Mouse (Mus musculus) limb, embryonic 14.5 days (tissue): ENCODE results near the gene Mlst8. TPM values are rescaled to one million over a fixed set of nuclear protein-coding genes. Genes with fewer than 3 reads are reported as not detected.

Source experiments
- ATAC-seq: fragments of 200-750 bp; cut with Nextera tagmentation; 2 replicates; pipeline ENCODE4 v1.8.0; 2017; ENCODE audit warnings: low read depth, moderate number of reproducible peaks, moderate TSS enrichment; ENCODE audit not compliant: low FRiP score
- DNase-seq: peaks from one replicate; pipeline ENCODE4 v3.0.0-alpha.2; 2015; ENCODE audit warnings: low spot score
- H3K27ac ChIP-seq: fragments of 300-500 bp; sonication (generic); replicated peaks from 2 replicates; pipeline ENCODE4 v1.5.1; 2014; ENCODE audit warnings: low read depth, mild to moderate bottlenecking, low read length, moderate library complexity, mixed read lengths
- H3K27me3 ChIP-seq: fragments of 300-500 bp; sonication (generic); 2 replicates; pipeline ENCODE4 v1.6.1; 2014; ENCODE audit warnings: low read length, mixed read lengths; ENCODE audit not compliant: control insufficient read depth, insufficient read depth
- H3K36me3 ChIP-seq: fragments of 300-500 bp; sonication (generic); 2 replicates; pipeline ENCODE4 v1.6.1; 2014; ENCODE audit warnings: mild to moderate bottlenecking, low read length, moderate library complexity, mixed read lengths; ENCODE audit not compliant: control insufficient read depth, insufficient read depth
- H3K4me1 ChIP-seq: fragments of 300-500 bp; sonication (generic); 2 replicates; pipeline ENCODE4 v1.6.1; 2014; ENCODE audit warnings: antibody characterized with exemption, low read length, mixed read lengths; ENCODE audit not compliant: control insufficient read depth, insufficient read depth
- H3K4me2 ChIP-seq: fragments of 300-500 bp; sonication (generic); replicated peaks from 2 replicates; pipeline ENCODE4 v1.6.1; 2014; ENCODE audit warnings: low read depth, mild to moderate bottlenecking, low read length, moderate library complexity; ENCODE audit not compliant: severe bottlenecking
- H3K4me3 ChIP-seq: fragments of 300-500 bp; sonication (generic); replicated peaks from 2 replicates; pipeline ENCODE4 v1.5.1; 2014; ENCODE audit warnings: low read length
- H3K9ac ChIP-seq: fragments of 300-500 bp; sonication (generic); 2 replicates; pipeline ENCODE4 v1.6.1; 2014; ENCODE audit warnings: mild to moderate bottlenecking, low read depth, low read length, moderate library complexity; ENCODE audit not compliant: severe bottlenecking
- H3K9me3 ChIP-seq: fragments of 300-500 bp; sonication (generic); 2 replicates; pipeline ENCODE4 v1.6.1; 2016; ENCODE audit warnings: low read length; ENCODE audit not compliant: control insufficient read depth
- POLR2A ChIP-seq: fragments of 200-500 bp; IDR thresholded peaks from 2 replicates; pipeline ENCODE4 v1.8.0; 2012; ENCODE audit warnings: inconsistent platforms, mild to moderate bottlenecking, moderate library complexity, borderline replicate concordance; ENCODE audit not compliant: insufficient read depth, insufficient read length; ENCODE audit errors: extremely low read depth
- WGBS: fragments of 180-500 bp; shearing (Covaris S2); extraction: QIAGEN DNeasy Blood & Tissue Kit; methylation state at CpG from one replicate; pipeline ENCODE4 v1.1.7; 2014; 5-methylcytosine and 5-hydroxymethylcytosine counted together
- polyA plus RNA-seq, 2 experiments: library from polyadenylated mRNA; depleted of rRNA in 1 of 2; stranded (reverse) in 1 of 2; unstranded in 1 of 2; fragments of >200 nt; fragmentation: Nextera tagmentation in 1 of 2; extraction: Ambion mirVana in 1 of 2; gene quantifications; 2 replicates each; pipeline versions ENCODE4 v1.2.1 to v1.2.3; 2012 to 2014

Gene Mlst8
- polyA plus RNA-seq, 2 experiments, result 27.8 to 46.3 TPM

GRCm38 (mm10) chr17:24474557-24474956 lies 4.3 kb downstream of the Mlst8 start:
- Histone ChIP-seq H3K4me2 (no peak overlapping the region), H3K27me3 (no peaks in the 10 kb centered on the region), H3K4me3 (no peak overlapping the region), H3K9me3 (no peaks in the 10 kb centered on the region), H3K4me1 (peaks cover 26% of the 10 kb centered on the region), H3K27ac (no peak overlapping the region; the same call in 1 of the 2 replicates), H3K36me3 (peaks cover 42% of the 10 kb centered on the region), H3K9ac (no peak overlapping the region)
- ATAC-seq (no peak), DNase-seq (no peak)
- TF ChIP-seq POLR2A, result no peak
- 90% methylated on average over 5 of the region's 5 CpGs for WGBS

DNA sequence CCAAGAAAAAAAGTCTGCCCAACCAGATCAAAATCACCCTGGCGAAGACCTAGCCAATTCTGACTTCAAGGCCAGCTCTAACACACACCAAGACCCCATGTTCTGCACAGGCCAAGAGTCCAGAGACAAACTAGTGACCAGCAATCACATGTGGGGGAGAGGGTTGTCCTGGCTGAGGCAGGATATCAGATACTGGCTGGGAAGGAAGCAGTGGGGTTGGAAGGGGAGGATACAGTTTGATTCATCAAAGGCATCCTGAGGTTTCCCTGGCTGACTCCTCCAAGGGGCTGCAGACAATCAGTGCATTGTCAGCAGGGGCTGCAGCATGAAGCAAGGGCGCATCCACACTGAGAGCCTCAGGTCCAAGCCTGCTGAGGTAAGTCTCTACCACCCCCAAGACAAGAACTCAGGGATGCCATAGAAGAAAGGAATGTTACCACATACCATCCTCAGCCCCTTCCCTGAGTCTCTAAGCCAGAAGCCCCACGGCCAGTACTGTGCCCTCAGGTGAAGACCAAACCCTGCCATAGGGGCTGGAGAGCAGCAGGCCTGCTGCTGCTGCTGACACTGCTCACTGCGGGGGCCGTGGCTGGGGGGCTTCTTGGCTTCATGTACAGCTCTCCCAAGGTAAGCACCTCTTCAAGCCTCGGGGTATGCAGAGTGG lies 5.1 kb downstream of the Mlst8 start, which contains the start of gene Bricd5:
Gene Bricd5, plus strand, starts transcription at position 273 of the 664 bp plus-strand sequence.
- H3K27me3 ChIP-seq, result no peaks in the 10 kb centered on the region
- peaks cover 42% of the 10 kb centered on the region for H3K36me3 ChIP-seq
- WGBS, result 78% methylated on average over 6 of the region's 6 CpGs
- no peak for TF ChIP-seq POLR2A
- 0 out of 2 replicates have a peak within 1 kb of the TSS, but pooled peaks have one; percentile 0 for H3K9ac ChIP-seq
- no peak for ATAC-seq
- H3K4me2 ChIP-seq, result no peak within 1 kb of the TSS
- H3K4me1 ChIP-seq, result peaks cover 26% of the 10 kb centered on the region
- no peak within 1 kb of the TSS; the same call in 1 of the 2 replicates for H3K27ac ChIP-seq
- no peak for DNase-seq
- H3K9me3 ChIP-seq, result no peaks in the 10 kb centered on the region
- H3K4me3 ChIP-seq, result no peak within 1 kb of the TSS

GRCm38 (mm10) chr17:24472512-24472911 lies 6.4 kb downstream of the Mlst8 start:
- no peaks in the 10 kb centered on the region for H3K27me3 ChIP-seq
- H3K36me3 ChIP-seq, result peaks cover 42% of the 10 kb centered on the region
- H3K4me1 ChIP-seq, result peaks cover 18% of the 10 kb centered on the region
- peak overlapping the region; percentile 0; the same call in 1 of the 2 replicates for H3K9ac ChIP-seq
- ATAC-seq, result no peak
- no peak for DNase-seq
- no peak for TF ChIP-seq POLR2A
- peak overlapping the region; percentile 98; the same call in 1 of the 2 replicates for H3K4me2 ChIP-seq
- no peak overlapping the region for H3K27ac ChIP-seq
- WGBS, result 72% methylated on average over 4 of the region's 4 CpGs
- H3K9me3 ChIP-seq, result no peaks in the 10 kb centered on the region
- 0 out of 2 replicates have a peak overlapping the region, but pooled peaks have one; percentile 90 for H3K4me3 ChIP-seq

- Histone ChIP-seq H3K4me1 (peaks cover 18% of the 10 kb centered on the region), H3K4me2 (peak overlapping the region; percentile 98), H3K4me3 (peak overlapping the region; percentile 90), H3K9ac (peak overlapping the region; percentile 77), H3K36me3 (peaks cover 29% of the 10 kb centered on the region), H3K9me3 (no peaks in the 10 kb centered on the region), H3K27me3 (no peaks in the 10 kb centered on the region), H3K27ac (peak overlapping the region; percentile 63; the same call in 1 of the 2 replicates)
- no peak for TF ChIP-seq POLR2A
- DNase-seq, result no peak
- peak; percentile 2; the same call in 1 of the 2 replicates for ATAC-seq
- 1% methylated on average over 68 of the region's 68 CpGs for WGBS
Measured at GRCm38 (mm10) chr17:24470701-24471527, 8.0 kb downstream of the Mlst8 start.

- Histone ChIP-seq H3K9ac (peak within 1 kb of the TSS; percentile 77), H3K27me3 (no peaks in the 10 kb centered on the region), H3K27ac (peak within 1 kb of the TSS; percentile 76; the same call in 1 of the 2 replicates), H3K4me1 (peaks cover 18% of the 10 kb centered on the region), H3K4me3 (peak within 1 kb of the TSS; percentile 90), H3K4me2 (peak within 1 kb of the TSS; percentile 98), H3K36me3 (peaks cover 21% of the 10 kb centered on the region), H3K9me3 (no peaks in the 10 kb centered on the region)
- peak; percentile 97 for DNase-seq
- WGBS, result under 1% methylated on average over 42 of the region's 75 CpGs
- peak; percentile 63; the same call in 1 of the 2 replicates for TF ChIP-seq POLR2A
- ATAC-seq, result peak; percentile 99
Measured at GRCm38 (mm10) chr17:24469910-24470602, 8.8 kb downstream of the Mlst8 start, which contains the start of the genes E4f1 and Pgp. Gene E4f1, minus strand, starts transcription at chr17:24470313. Gene Pgp, plus strand, starts transcription at chr17:24470392.
